Comparison of ENCODE assay signal across 11 mouse cellular contexts in the genomic region with DNA sequence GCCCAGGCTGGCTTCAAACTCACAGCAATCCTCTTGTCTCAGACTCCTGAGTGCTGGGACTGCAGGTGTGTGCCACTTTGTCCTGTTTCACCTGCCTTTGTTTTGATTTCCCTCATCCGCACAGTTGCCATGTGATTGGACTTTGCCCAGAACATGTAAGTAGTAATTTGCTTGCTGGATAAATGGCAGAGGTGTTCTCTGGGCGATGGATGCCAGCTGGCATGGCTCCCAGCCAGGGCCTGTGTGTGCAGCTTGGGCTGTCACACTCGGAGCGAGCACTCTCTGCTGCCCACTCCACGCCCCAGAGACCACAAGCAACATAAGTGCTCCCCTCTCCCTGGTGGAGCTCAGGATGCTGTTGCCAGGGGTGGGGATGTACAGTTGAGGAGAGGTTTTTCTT. TPM values are rescaled to one million over a fixed set of nuclear protein-coding genes. Genes with fewer than 3 reads are reported as not detected.
DNase-seq lines count a peak whose midpoint lies in the region; ATAC-seq and TF ChIP-seq lines count a peak whose summit lies in the region.
"Had no signal": no experiment of that assay in that cellular context is flagged by ENCODE, and none has a peak within 500 bp of the region (broad histone marks: within the 10 kb centered on the region; RNA-seq: fewer than 3 reads in every experiment).

No protein-coding gene starts in this region.

- no peaks in the 10 kb centered on the region for H3K36me3 ChIP-seq in liver, adult 2 months (ENCODE audit: control insufficient read depth, insufficient read depth, low read length)
- no peaks in the 10 kb centered on the region for H3K36me3 ChIP-seq in liver, embryonic 11.5 days (ENCODE audit: control insufficient read depth, insufficient read depth, low read length)
- H3K36me3 ChIP-seq: lung, embryonic 15.5 days; midbrain, embryonic 13.5 days; stomach, embryonic 15.5 days had no signal

- TF ChIP-seq POLR2A in liver, adult 2 months (IDR thresholded peaks at IDR 0.05; ENCODE audit: extremely low read depth, insufficient read depth, low read length), result no peak

- H3K4me3 ChIP-seq in liver, adult 2 months (ENCODE audit: insufficient read depth, low read depth, low read length), result no peak overlapping the region
- H3K4me3 ChIP-seq in liver, embryonic 11.5 days (ENCODE audit: low read depth, low read length), result no peak overlapping the region
- H3K4me3 ChIP-seq: gastrocnemius, adult 2 months; lung, embryonic 15.5 days; midbrain, embryonic 13.5 days; stomach, embryonic 15.5 days had no signal

- peaks cover 3% of the 10 kb centered on the region; the same call in 1 of the 2 replicates for H3K27me3 ChIP-seq in liver, adult 2 months (ENCODE audit: control insufficient read depth, insufficient read depth, low read length)
- H3K27me3 ChIP-seq in liver, embryonic 11.5 days (replicated peaks; ENCODE audit: control insufficient read depth, insufficient read depth, low read length), result peaks cover 10% of the 10 kb centered on the region

- ATAC-seq in liver, embryonic 11.5 days (replicated peaks; ENCODE audit: low FRiP score), result no peak
- no peak for ATAC-seq in monocyte, adult 5-6 weeks (replicated peaks; ENCODE audit: insufficient number of reproducible peaks, low FRiP score, low TSS enrichment, poor library complexity, severe bottlenecking)
- ATAC-seq: midbrain, embryonic 13.5 days had no signal

- no peaks in the 10 kb centered on the region for H3K4me1 ChIP-seq in liver, adult 2 months (ENCODE audit: control insufficient read depth, insufficient read depth, low read length)
- no peaks in the 10 kb centered on the region for H3K4me1 ChIP-seq in liver, embryonic 11.5 days (replicated peaks; ENCODE audit: control insufficient read depth, insufficient read depth, low read length)
- H3K4me1 ChIP-seq: lung, embryonic 15.5 days; stomach, embryonic 15.5 days had no signal

- H3K9me3 ChIP-seq in liver, embryonic 11.5 days (ENCODE audit: control insufficient read depth, low read length), result no peaks in the 10 kb centered on the region
- H3K9me3 ChIP-seq: lung, embryonic 15.5 days; midbrain, embryonic 13.5 days; stomach, embryonic 15.5 days had no signal

- 15% methylated on average over 5 of the region's 5 CpGs for WGBS in liver, adult 2 months
- 76% methylated on average over 5 of the region's 5 CpGs for WGBS in liver, embryonic 11.5 days

- H3K4me2 ChIP-seq in liver, embryonic 11.5 days, result no peak overlapping the region
- H3K4me2 ChIP-seq: lung, embryonic 15.5 days; midbrain, embryonic 13.5 days; stomach, embryonic 15.5 days had no signal

- TF ChIP-seq CTCF in liver, adult 2 months (IDR thresholded peaks at IDR 0.05; ENCODE audit: low read depth, low read length), result no peak

- H3K9ac ChIP-seq in liver, adult 2 months (ENCODE audit: low read depth, low read length), result no peak overlapping the region
- no peak overlapping the region for H3K9ac ChIP-seq in liver, embryonic 11.5 days (ENCODE audit: low read depth, low read length)
- H3K9ac ChIP-seq: lung, embryonic 15.5 days; midbrain, embryonic 13.5 days; stomach, embryonic 15.5 days had no signal

- peak; percentile 28 to 41 for DNase-seq in frontal cortex, postnatal 36 days (ENCODE audit: low spot score in 2 of 2)
- no peak for DNase-seq in frontal cortex, postnatal 10 days (ENCODE audit: low spot score in 2 of 2)
- peak; percentile 92 for DNase-seq in liver, adult 2 months (ENCODE audit: extremely low read depth, low read depth, low spot score)
- no peak for DNase-seq in liver, embryonic 11.5 days (ENCODE audit: low spot score)
- peak; percentile 87 to 92 for DNase-seq in kidney, adult 8-10 months
- DNase-seq in right cerebral cortex, adult 2 months (ENCODE audit: low spot score in 2 of 2), result peak; percentile 29 to 38
- DNase-seq: gastrocnemius, adult 2 months had no signal

- H3K79me2 ChIP-seq in liver, adult 2 months (ENCODE audit: control insufficient read depth, insufficient read depth, low read length), result no peaks in the 10 kb centered on the region

- no peak overlapping the region for H3K27ac ChIP-seq in liver, adult 2 months (replicated peaks; ENCODE audit: insufficient read depth, low read depth, low read length)
- no peak overlapping the region for H3K27ac ChIP-seq in liver, embryonic 11.5 days (ENCODE audit: low read depth, low read length)
- H3K27ac ChIP-seq: gastrocnemius, adult 2 months; lung, embryonic 15.5 days; midbrain, embryonic 13.5 days; stomach, embryonic 15.5 days had no signal

RNA-seq across cellular contexts. Expression of a gene that starts 53.9 kb away (rescaled TPM):
- 0.20 and 0.28 TPM in 2 replicates for total RNA-seq in liver, adult 2 months (2014; rRNA removed)
- 2.1 and 3.2 TPM in 2 replicates for polyA plus RNA-seq in liver, adult 2 months (2012; rRNA removed)
- polyA plus RNA-seq in liver, embryonic 11.5 days (2014; fragmentation: Nextera tagmentation; extraction: Ambion mirVana), result 1.1 and 1.8 TPM in 2 replicates
- 0.10 to 0.96 TPM in 2 of 3 replicates, not detected in the other for total RNA-seq in monocyte, adult 5-6 weeks (2017)

Comparison
In these comparisons a context has a peak if more than half of its experiments do, and no peak if none do; other contexts are left out.
1. DNase-seq: peak in frontal cortex, postnatal 36 days (2 of 2), liver, adult 2 months (single experiment), kidney, adult 8-10 months (2 of 2) and right cerebral cortex, adult 2 months (2 of 2); none in frontal cortex, postnatal 10 days (0 of 2) and liver, embryonic 11.5 days (single experiment).